ENCODE assay signal across 1 mouse cellular context in genomic region chr15:78599529-78600193, GRCm38 (mm10).
TF ChIP-seq lines count a peak whose summit lies in the region.

No protein-coding gene starts in this region.

TF ChIP-seq in CH12.LX, 34 proteins besides CTCF, POLR2A, EP300 and RAD21 (continued from another document):
- 0 out of 2 replicates have a peak, but pooled peaks have one; percentile 10 for TF ChIP-seq ELF1 (IDR thresholded peaks at IDR 0.05; ENCODE audit: low read depth, low read length)
- no peak for TF ChIP-seq MAX (IDR thresholded peaks at IDR 0.05; ENCODE audit: low read length)
- peak; percentile 73 for TF ChIP-seq BHLHE40 (IDR thresholded peaks at IDR 0.05; ENCODE audit: low read depth, low read length)
- TF ChIP-seq TCF12 (IDR thresholded peaks at IDR 0.05; ENCODE audit: low read depth, low read length) = peak; percentile 69
- no peak for TF ChIP-seq USF2 (conservative IDR thresholded peaks at IDR 0.05; ENCODE audit: low read depth, low read length)
- TF ChIP-seq MYC (IDR thresholded peaks at IDR 0.05; ENCODE audit: low read depth, low read length) = 0 out of 2 replicates have a peak, but pooled peaks have one; percentile 16
- no peak for TF ChIP-seq JUND (conservative IDR thresholded peaks at IDR 0.05; ENCODE audit: low read depth, low read length)
- TF ChIP-seq ZKSCAN1 (IDR thresholded peaks at IDR 0.05; ENCODE audit: borderline replicate concordance, low read depth, low read length) = peak; percentile 90
- no peak for TF ChIP-seq JUN (IDR thresholded peaks at IDR 0.05; ENCODE audit: insufficient read depth, low read depth, low read length)
- TF ChIP-seq TBP (conservative IDR thresholded peaks at IDR 0.05; ENCODE audit: low read depth, low read length) = no peak
- TF ChIP-seq SIN3A (IDR thresholded peaks at IDR 0.05; ENCODE audit: low read length) = peak; percentile 70
- TF ChIP-seq CHD2 (IDR thresholded peaks at IDR 0.05; ENCODE audit: low read length) = 0 out of 2 replicates have a peak, but pooled peaks have one; percentile 16
